9 mouse cellular contexts compared by ENCODE assay signal in the genomic region with DNA sequence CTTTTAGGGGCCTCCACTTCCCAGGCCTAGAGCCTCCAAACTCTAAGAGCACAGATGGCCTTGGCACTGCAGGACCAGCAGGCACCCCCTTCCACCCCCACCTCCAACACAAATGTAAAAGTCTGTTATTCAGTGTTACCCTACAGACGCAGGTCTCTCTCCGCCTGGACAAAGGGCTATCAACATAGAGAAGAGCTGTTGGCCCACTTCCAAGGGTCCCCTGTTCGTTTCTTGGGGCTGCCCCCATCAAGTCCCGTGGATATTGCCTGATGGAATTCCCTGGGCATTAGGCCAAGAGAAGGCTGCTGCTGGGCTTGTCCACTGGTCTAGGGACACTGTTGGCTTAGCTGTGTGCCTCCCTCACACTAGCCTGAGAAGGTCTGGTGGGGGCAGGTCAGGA. TPM values are rescaled to one million over a fixed set of nuclear protein-coding genes. Genes with fewer than 3 reads are reported as not detected.
DNase-seq lines count a peak whose midpoint lies in the region; ATAC-seq lines count a peak whose summit lies in the region.
"Had no signal": no experiment of that assay in that cellular context is flagged by ENCODE, and none has a peak within 500 bp of the region (broad histone marks: within the 10 kb centered on the region; RNA-seq: fewer than 3 reads in every experiment).

No protein-coding gene starts in this region.

- no peaks in the 10 kb centered on the region for H3K9me3 ChIP-seq in embryonic facial prominence, embryonic 11.5 days (replicated peaks; ENCODE audit: control insufficient read depth, low read length)
- no peaks in the 10 kb centered on the region for H3K9me3 ChIP-seq in midbrain, embryonic 14.5 days (ENCODE audit: control insufficient read depth, low read length)
- H3K9me3 ChIP-seq: G1E had no signal

- H3K4me2 ChIP-seq in embryonic facial prominence, embryonic 11.5 days (ENCODE audit: low read depth, low read length) = peak overlapping the region; percentile 76
- peak overlapping the region; percentile 71 for H3K4me2 ChIP-seq in midbrain, embryonic 14.5 days (ENCODE audit: low read length)

- no peaks in the 10 kb centered on the region for H3K27me3 ChIP-seq in embryonic facial prominence, embryonic 11.5 days (ENCODE audit: control insufficient read depth, insufficient read depth, low read length)
- H3K27me3 ChIP-seq in midbrain, embryonic 14.5 days (ENCODE audit: control insufficient read depth, insufficient read depth, low read length) = peaks cover 5% of the 10 kb centered on the region; the same call in 1 of the 2 replicates

- peak overlapping the region; percentile 47 for H3K4me3 ChIP-seq in embryonic facial prominence, embryonic 11.5 days (ENCODE audit: low read depth, low read length)
- H3K4me3 ChIP-seq in midbrain, embryonic 14.5 days (replicated peaks; ENCODE audit: low read depth, low read length) = peak overlapping the region; percentile 53

- peak; percentile 70 for DNase-seq in left cerebral cortex, postnatal 4 days
- DNase-seq in left cerebral cortex, adult 18-20 months (ENCODE audit: low spot score in 2 of 2) = no peak
- DNase-seq in embryonic facial prominence, embryonic 11.5 days (ENCODE audit: low spot score) = no peak
- DNase-seq in heart, postnatal 10 days = peak; percentile 48 to 65
- peak; percentile 75 to 84 for DNase-seq in kidney, postnatal 36 days
- DNase-seq in midbrain, embryonic 14.5 days = peak; percentile 78
- DNase-seq in thymus, postnatal 4 days = no peak
- no peak for DNase-seq in left cerebral cortex, postnatal 25 days (ENCODE audit: low spot score in 2 of 2)

- H3K36me3 ChIP-seq in embryonic facial prominence, embryonic 11.5 days (replicated peaks; ENCODE audit: control insufficient read depth, insufficient read depth, low read depth, low read length) = no peaks in the 10 kb centered on the region
- H3K36me3 ChIP-seq in midbrain, embryonic 14.5 days (ENCODE audit: control insufficient read depth, insufficient read depth, low read length) = no peaks in the 10 kb centered on the region
- H3K36me3 ChIP-seq: G1E had no signal

- H3K9ac ChIP-seq in embryonic facial prominence, embryonic 11.5 days (replicated peaks; ENCODE audit: low read length) = no peak overlapping the region; the same call in 1 of the 2 replicates
- H3K9ac ChIP-seq in midbrain, embryonic 14.5 days (replicated peaks; ENCODE audit: low read length) = no peak overlapping the region; the same call in 1 of the 2 replicates

- no peak for ATAC-seq in embryonic facial prominence, embryonic 11.5 days (replicated peaks; ENCODE audit: insufficient number of reproducible peaks, low FRiP score, low TSS enrichment, low read depth)
- no peak for ATAC-seq in midbrain, embryonic 14.5 days (ENCODE audit: low FRiP score, low TSS enrichment)

- WGBS in embryonic facial prominence, embryonic 11.5 days = 36% methylated on average over 4 of the region's 4 CpGs
- 11% methylated on average over 4 of the region's 4 CpGs for WGBS in midbrain, embryonic 14.5 days

- intact Hi-C loops in left cerebral cortex, postnatal 4 days (cut with DNase I) = no loop called here
- intact Hi-C loops in heart, postnatal 10 days (cut with DNase I) = loop anchor here (5.0 kb wide), 2 partner anchors 123 to 158 kb away; a partner anchor contains a TSS
- intact Hi-C loops in left cerebral cortex, postnatal 25 days (cut with DNase I) = no loop called here

- H3K4me1 ChIP-seq in embryonic facial prominence, embryonic 11.5 days (ENCODE audit: control insufficient read depth, insufficient read depth, low read length) = no peaks in the 10 kb centered on the region
- peaks cover 30% of the 10 kb centered on the region for H3K4me1 ChIP-seq in midbrain, embryonic 14.5 days (ENCODE audit: control insufficient read depth, insufficient read depth, low read length)

- no peak overlapping the region for H3K27ac ChIP-seq in embryonic facial prominence, embryonic 11.5 days (replicated peaks; ENCODE audit: low read depth, low read length)
- no peak overlapping the region for H3K27ac ChIP-seq in midbrain, embryonic 14.5 days (replicated peaks; ENCODE audit: low read depth, low read length)

RNA-seq across cellular contexts. Expression of a gene that starts 1.0 kb away (rescaled TPM):
- total RNA-seq in left cerebral cortex, postnatal 4 days (2021) = 10 to 100 TPM; 53.4 to 67.4 TPM
- total RNA-seq in left cerebral cortex, adult 18-20 months (2021) = 100 to 1,000 TPM; 145 to 155 TPM
- polyA plus RNA-seq in embryonic facial prominence, embryonic 11.5 days (2014; fragmentation: Nextera tagmentation; extraction: Ambion mirVana) = 25.6 and 26.5 TPM in 2 replicates
- total RNA-seq in heart, postnatal 10 days (2021) = 1 to 10 TPM; 4.8 to 6.0 TPM
- polyA plus RNA-seq in midbrain, embryonic 14.5 days (2014; fragmentation: Nextera tagmentation; extraction: Ambion mirVana) = 44.2 and 51.2 TPM in 2 replicates
- 100 to 1,000 TPM; 147 to 179 TPM for total RNA-seq in left cerebral cortex, postnatal 25 days (2021)
- polyA plus RNA-seq: G1E had no signal

RNA-seq across cellular contexts. Expression of a gene that starts 43.6 kb away (rescaled TPM):
- total RNA-seq in left cerebral cortex, postnatal 4 days (2021) = 10 to 100 TPM; 46.7 to 50.9 TPM
- 10 to 100 TPM; 21.7 to 24.0 TPM for total RNA-seq in left cerebral cortex, adult 18-20 months (2021)
- 16.4 and 19.2 TPM in 2 replicates for polyA plus RNA-seq in embryonic facial prominence, embryonic 11.5 days (2014; fragmentation: Nextera tagmentation; extraction: Ambion mirVana)
- 10 to 100 TPM; 28.2 to 30.0 TPM for total RNA-seq in heart, postnatal 10 days (2021)
- 44.4 and 73.1 TPM in 2 replicates for polyA plus RNA-seq in midbrain, embryonic 14.5 days (2014; fragmentation: Nextera tagmentation; extraction: Ambion mirVana)
- total RNA-seq in left cerebral cortex, postnatal 25 days (2021) = 10 to 100 TPM; 21.6 to 24.3 TPM

Comparison
In these comparisons a context has a peak if more than half of its experiments do, and no peak if none do; other contexts are left out.
1. DNase-seq: peak in left cerebral cortex, postnatal 4 days (single experiment), heart, postnatal 10 days (2 of 2), kidney, postnatal 36 days (2 of 2) and midbrain, embryonic 14.5 days (single experiment); none in left cerebral cortex, adult 18-20 months (0 of 2), embryonic facial prominence, embryonic 11.5 days (single experiment), thymus, postnatal 4 days (single experiment) and left cerebral cortex, postnatal 25 days (0 of 2).
2. RNA of a gene that starts 1.0 kb away (total RNA-seq): 147 to 179 TPM in left cerebral cortex, postnatal 25 days, 145 to 155 TPM in left cerebral cortex, adult 18-20 months and 53.4 to 67.4 TPM in left cerebral cortex, postnatal 4 days; 4.8 to 6.0 TPM in heart, postnatal 10 days; every median in the first group is over 4 times any median in the second.